Mouse (Mus musculus): Measurements from ENCODE around the gene Rhebl1. TPM values are rescaled to one million over a fixed set of nuclear protein-coding genes. Genes with fewer than 3 reads are reported as not detected.

Rhebl1 gene
- polyA plus RNA-seq, 1 experiment = 24.6 TPM

DNA sequence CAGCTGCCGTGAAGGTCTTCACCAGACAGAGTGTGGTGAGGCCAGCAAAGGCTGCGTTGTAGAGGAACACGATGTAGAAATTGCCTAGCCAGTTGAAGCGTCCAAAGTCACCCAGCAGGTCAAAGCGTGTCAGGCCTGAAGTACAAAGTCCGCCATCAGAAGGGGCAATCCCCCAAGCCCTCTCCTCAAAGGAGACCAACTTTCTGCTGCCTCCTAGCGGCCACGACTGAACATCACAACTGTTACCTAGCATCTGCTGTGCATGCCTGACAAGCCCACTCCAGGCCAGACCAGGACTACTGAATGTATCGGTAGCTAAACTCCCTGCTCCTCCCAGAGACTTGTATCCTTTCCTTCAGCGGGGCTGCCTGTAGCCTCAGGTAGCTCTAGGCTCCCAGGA is 10.4 kb upstream of the Rhebl1 start:
- TF ChIP-seq POLR2A (IDR thresholded peaks at IDR 0.05; ENCODE audit: borderline replicate concordance, extremely low read depth, insufficient read depth, insufficient read length, poor library complexity, severe bottlenecking) = no peak
- peak; percentile 81 for TF ChIP-seq CTCF (IDR thresholded peaks at IDR 0.05; ENCODE audit: borderline replicate concordance, extremely low read depth, insufficient read depth, insufficient read length)
- DNase-seq (ENCODE audit: low read depth) = peak; percentile 67

DNA sequence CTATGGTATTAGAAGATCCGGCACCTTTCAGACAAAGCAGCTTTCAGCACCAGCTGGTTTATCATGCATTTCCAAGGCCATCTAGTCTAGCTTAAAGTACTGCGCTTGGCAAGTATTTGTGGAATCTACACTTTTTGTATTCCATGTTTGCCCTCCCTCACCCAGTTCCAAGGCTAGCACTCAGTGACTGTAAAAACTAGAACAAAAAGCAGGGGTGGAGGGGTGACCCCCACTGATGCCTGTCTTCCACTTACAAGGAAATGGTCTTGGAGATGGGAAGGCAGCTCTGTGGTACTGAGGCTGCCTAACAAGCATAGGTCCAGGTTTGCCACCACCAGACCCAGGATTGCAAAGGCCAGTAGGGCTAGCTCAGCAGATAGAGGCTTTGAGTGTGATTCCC is 8.3 kb upstream of the Rhebl1 start:
- DNase-seq (ENCODE audit: low read depth) = no peak
- TF ChIP-seq CTCF (IDR thresholded peaks at IDR 0.05; ENCODE audit: borderline replicate concordance, extremely low read depth, insufficient read depth, insufficient read length) (no peak), POLR2A (IDR thresholded peaks at IDR 0.05; ENCODE audit: borderline replicate concordance, extremely low read depth, insufficient read depth, insufficient read length, poor library complexity, severe bottlenecking) (no peak)

DNA sequence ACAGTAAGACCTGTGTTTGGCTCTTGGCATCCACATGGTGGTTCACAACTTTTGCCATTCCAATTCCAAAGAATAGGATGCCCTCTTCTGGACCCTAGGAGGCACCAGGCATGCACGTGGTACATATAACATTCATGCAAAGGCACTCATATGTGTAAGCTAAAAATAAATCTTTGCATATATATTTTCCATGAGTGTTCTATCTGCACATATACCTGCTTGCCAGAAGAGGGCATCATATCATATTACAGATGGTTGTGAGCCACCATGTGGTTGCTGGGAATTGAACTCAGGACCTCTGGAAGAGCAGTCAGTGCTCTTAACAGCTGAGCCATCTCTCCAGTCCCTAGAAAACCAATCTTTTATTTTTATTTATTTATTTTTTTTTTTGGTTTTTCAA is 7.2 kb upstream of the Rhebl1 start:
- no peak for DNase-seq (ENCODE audit: low read depth)

DNA sequence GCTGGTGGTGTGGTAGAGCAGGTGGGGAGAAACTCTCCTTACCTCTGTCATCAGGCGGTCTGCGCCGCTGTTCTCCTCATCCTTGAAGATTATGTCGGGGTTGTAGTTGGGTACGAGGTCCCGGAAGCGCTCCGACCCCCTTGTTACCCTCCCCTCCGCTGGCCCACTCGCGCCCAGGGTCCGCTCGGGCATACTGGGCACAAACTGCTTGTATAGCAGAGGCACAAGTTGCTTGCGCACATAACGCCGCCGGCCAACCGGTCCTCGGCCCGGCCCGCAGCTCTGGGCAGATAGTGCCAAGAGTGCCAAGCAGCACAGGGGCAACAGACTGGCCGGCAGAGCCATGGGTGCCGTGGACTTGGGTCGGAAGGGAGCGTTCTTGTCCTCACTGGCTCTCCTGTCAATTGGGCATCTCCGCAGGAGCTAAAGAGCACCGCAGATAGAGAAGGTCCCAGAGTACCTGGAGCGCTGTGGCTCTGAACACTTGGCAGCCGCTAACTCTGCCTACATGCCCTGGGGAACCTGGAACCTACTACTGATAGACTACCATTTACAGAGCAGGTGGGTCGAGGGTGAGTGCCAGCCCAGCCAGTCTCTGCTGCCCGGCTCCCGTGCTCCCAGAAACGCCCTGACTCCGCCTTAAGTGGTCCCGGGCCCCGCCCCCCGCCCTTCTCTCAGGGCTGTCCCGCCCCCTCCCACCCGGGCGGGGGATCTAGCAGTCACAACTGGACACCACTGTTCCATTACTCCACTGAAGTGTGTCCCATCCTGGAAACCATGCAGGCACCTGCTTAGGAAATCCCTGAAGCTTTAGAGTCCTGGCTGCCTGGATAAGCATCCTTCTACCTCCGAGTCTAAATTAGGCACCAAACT is 3.8 kb upstream of the Rhebl1 start, which contains the start of gene Dhh:
TSS of gene Dhh (minus strand) at position 613 of the 873 bp plus-strand sequence.
- TF ChIP-seq POLR2A (IDR thresholded peaks at IDR 0.05; ENCODE audit: borderline replicate concordance, extremely low read depth, insufficient read depth, insufficient read length, poor library complexity, severe bottlenecking) = no peak
- TF ChIP-seq CTCF (IDR thresholded peaks at IDR 0.05; ENCODE audit: borderline replicate concordance, extremely low read depth, insufficient read depth, insufficient read length) = no peak

More for the DNA sequence above, 7.2 kb upstream of the Rhebl1 start:
- TF ChIP-seq CTCF (IDR thresholded peaks at IDR 0.05; ENCODE audit: borderline replicate concordance, extremely low read depth, insufficient read depth, insufficient read length) (no peak), POLR2A (IDR thresholded peaks at IDR 0.05; ENCODE audit: borderline replicate concordance, extremely low read depth, insufficient read depth, insufficient read length, poor library complexity, severe bottlenecking) (no peak)

DNA sequence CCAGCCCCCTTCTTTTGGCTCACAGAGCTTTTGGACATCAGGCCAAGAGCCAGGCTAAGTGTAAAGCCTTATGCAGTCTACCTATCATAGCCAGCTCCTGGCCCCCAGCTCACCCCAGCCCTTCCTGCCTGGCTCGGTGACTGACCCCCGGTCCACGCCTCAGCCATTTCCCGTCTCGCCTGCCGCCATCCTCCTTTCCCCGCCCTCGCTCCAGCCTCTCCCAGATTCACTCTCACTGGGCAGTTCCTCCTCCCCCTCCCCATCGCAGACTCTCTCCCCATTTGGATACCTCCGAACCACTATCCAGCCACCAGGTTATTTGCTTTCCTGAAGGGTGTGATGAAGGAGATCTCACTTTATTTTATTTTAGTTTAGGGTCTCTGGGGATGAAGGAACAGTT is 3.2 kb upstream of the Rhebl1 start:
- no peak for TF ChIP-seq CTCF (IDR thresholded peaks at IDR 0.05; ENCODE audit: borderline replicate concordance, extremely low read depth, insufficient read depth, insufficient read length)
- TF ChIP-seq POLR2A (IDR thresholded peaks at IDR 0.05; ENCODE audit: borderline replicate concordance, extremely low read depth, insufficient read depth, insufficient read length, poor library complexity, severe bottlenecking) = no peak
- no peak for DNase-seq (ENCODE audit: low read depth)

More for the DNA sequence above, 3.8 kb upstream of the Rhebl1 start, which contains the start of gene Dhh:
- peak; percentile 24 for DNase-seq (ENCODE audit: low read depth)

DNA sequence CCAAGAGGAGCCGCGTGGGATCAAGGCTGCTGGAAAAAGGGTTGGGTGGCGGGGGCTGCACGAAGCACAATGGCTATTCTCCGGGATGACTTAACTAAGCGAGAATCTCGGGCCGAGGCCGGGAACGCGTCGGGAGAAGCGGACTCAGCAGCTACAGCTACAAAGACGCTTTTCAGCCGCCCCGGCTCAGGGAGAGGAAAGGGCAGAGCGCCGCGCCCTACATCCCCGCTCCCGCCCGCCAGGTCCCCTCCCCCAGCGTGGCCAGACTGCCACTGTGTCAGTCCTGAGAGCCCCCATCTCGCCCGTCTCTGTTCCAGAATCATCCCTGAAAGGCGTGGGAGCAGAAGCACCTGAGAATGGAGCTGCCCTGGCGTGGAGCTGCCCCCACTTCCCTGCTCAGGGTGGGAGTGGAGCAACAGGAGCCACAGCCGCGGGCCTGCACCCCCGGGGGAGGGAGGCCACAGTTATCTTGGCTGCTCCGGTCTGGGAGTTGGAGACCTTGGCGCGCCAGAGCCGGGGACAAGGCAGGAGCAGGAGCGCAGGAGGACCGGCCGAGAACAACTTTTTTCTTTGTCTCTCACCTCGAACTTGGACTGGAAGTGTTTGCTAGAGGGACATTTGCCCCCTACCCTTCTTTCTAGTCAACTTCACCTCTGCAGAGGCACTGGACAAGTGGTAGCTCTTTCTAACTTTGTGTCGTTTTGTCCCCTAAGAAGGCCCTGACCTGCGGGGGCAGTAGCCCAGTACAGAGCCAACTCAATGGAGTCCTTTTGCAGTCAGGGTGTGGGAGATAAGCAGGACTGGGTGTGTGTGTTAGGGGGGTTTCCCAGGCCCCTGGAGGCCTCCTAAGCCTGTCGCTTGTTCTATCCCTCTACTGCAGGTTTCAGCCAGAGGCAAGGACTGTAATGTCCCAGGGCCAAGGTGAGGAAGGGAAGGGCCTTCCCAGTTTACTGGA is 1.6 kb upstream of the Rhebl1 start:
- no peak for TF ChIP-seq CTCF (IDR thresholded peaks at IDR 0.05; ENCODE audit: borderline replicate concordance, extremely low read depth, insufficient read depth, insufficient read length)
- no peak for TF ChIP-seq POLR2A (IDR thresholded peaks at IDR 0.05; ENCODE audit: borderline replicate concordance, extremely low read depth, insufficient read depth, insufficient read length, poor library complexity, severe bottlenecking)
- DNase-seq (ENCODE audit: low read depth) = peak; percentile 58

DNA sequence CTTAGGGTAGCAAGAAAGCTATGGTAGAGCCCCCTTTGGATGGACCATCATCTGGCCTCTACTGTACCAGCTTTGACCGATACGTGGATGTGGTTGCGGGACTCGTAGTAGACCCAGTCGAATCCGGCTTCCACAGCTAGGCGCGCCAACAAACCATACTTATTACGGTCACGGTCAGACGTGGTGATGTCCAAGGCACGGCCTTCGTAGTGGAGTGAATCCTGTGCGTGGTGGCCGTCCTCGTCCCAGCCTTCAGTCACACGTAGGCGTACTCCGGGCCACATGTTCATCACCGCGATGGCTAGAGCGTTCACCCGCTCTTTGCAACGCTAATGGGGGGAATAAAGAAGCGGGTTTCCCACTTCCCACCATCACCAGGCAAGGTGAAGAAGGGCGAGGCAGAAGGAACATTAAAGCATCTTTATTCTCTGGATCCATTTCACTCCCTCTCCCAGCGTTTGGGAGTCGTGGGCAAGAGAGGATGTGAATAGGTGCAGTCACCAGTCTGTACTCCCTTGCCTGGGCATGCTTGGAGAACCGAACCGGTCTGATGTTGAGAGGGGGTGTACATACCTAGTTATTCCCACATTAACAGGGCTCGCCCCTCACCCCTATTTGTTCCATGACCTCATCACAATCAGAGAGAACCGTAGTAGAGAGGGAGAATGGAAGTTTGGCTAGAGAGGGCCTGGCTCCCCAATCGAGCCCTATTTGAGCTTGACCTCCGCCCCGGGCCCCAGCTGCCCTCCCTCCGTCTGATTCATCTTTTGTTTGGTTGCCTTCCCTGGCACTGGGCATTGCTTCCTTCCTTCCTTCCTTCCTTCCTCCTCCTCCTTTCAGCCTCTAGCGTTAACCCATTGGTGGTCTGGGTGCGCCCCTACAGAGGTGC is 650 bp upstream of the Rhebl1 start:
- TF ChIP-seq POLR2A (IDR thresholded peaks at IDR 0.05; ENCODE audit: borderline replicate concordance, extremely low read depth, insufficient read depth, insufficient read length, poor library complexity, severe bottlenecking) (no peak), CTCF (IDR thresholded peaks at IDR 0.05; ENCODE audit: borderline replicate concordance, extremely low read depth, insufficient read depth, insufficient read length) (no peak)

DNA sequence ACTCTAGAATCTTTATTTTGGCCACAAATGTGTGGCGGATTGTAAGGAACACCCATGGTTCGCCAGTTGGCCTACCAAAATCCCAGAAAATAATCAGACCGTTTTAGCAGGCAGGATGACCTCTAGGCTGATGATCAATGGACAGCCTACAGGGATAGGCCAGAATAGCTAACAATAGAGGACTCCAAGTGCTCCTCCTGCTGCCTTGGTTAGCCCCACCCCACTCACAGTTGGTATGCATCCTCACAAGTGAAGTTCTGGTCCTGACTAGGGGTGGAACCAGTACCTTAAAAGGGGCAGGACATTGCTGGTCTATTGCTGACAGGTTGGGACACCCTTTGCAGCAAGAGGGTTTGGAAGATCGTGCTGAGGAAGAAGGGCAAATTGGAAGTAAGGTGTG is 1.3 kb downstream of the Rhebl1 start:
- no peak for TF ChIP-seq POLR2A (IDR thresholded peaks at IDR 0.05; ENCODE audit: borderline replicate concordance, extremely low read depth, insufficient read depth, insufficient read length, poor library complexity, severe bottlenecking)
- no peak for TF ChIP-seq CTCF (IDR thresholded peaks at IDR 0.05; ENCODE audit: borderline replicate concordance, extremely low read depth, insufficient read depth, insufficient read length)

More for the DNA sequence above, 650 bp upstream of the Rhebl1 start:
- DNase-seq (ENCODE audit: low read depth) = no peak

DNA sequence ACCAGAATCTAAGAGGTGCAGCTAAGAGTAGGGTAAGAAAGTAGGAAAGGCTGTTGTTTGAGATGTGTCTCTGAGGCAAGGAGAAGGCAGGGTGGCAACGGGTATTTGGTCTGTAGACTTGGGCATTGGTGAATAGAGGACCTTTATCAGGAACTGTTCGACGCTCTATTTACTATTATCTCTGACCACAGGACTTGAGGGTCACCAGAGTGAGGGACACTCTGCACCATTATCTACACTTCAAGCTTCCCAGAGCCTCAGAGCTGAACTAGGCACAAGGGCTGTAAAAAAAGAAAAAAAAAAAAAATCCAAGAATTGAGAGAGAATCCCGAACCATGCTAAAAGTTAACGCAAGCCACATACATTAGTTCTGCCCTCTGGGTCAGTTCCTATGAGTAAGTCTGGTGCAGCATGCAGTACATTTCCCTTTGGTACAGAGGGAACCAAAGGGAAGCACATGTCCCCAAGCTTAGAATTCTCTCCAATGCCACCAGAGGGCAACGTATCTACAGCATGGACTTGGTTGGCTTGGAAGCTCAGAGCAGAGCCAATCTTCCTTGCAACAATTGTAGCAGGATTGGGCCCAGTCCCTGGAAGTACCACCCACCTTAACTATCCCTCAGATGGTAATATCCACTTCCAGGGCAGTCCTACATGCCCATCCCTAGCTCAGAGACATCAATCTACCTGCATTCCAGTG is 2.3 kb downstream of the Rhebl1 start:
- peak; percentile 89 for DNase-seq (ENCODE audit: low read depth)
- TF ChIP-seq POLR2A (IDR thresholded peaks at IDR 0.05; ENCODE audit: borderline replicate concordance, extremely low read depth, insufficient read depth, insufficient read length, poor library complexity, severe bottlenecking) (no peak), CTCF (IDR thresholded peaks at IDR 0.05; ENCODE audit: borderline replicate concordance, extremely low read depth, insufficient read depth, insufficient read length) (peak; percentile 80; the same call in 1 of the 2 replicates)

More for the DNA sequence above, 1.3 kb downstream of the Rhebl1 start:
- DNase-seq (ENCODE audit: low read depth) = no peak
